Mouse (Mus musculus) myocyte (in vitro differentiated cells): ENCODE data around the gene Sh3pxd2a. TPM values are rescaled to one million over a fixed set of nuclear protein-coding genes. Genes with fewer than 3 reads are reported as not detected.
A peak's percentile ranks its signal among the peaks of the same experiment; 100 is the strongest.

Source experiments
- H3K27me3 ChIP-seq: one replicate; pipeline ENCODE4 v1.6.1; 2011; ENCODE audit not compliant: control insufficient read depth, insufficient read depth, insufficient read length
- H3K36me3 ChIP-seq: one replicate; pipeline ENCODE4 v1.6.1; 2011; ENCODE audit not compliant: control insufficient read depth, insufficient read depth
- H3K4me2 ChIP-seq: one replicate; pipeline ENCODE4 v1.6.1; 2011; ENCODE audit warnings: low read depth, control low read depth
- H3K4me3 ChIP-seq: one replicate; pipeline ENCODE4 v1.5.1; 2011; ENCODE audit warnings: mild to moderate bottlenecking, control low read depth, moderate library complexity
- H3K79me2 ChIP-seq: one replicate; pipeline ENCODE4 v1.6.1; 2011; ENCODE audit not compliant: control insufficient read depth, insufficient read depth
- H3ac ChIP-seq: one replicate; pipeline ENCODE4 v1.6.1; 2011; ENCODE audit not compliant: control insufficient read depth, insufficient read length
- CEBPB ChIP-seq: IDR thresholded peaks from 2 replicates; pipeline ENCODE4 v1.6.1; 2011; ENCODE audit warnings: mild to moderate bottlenecking, moderate library complexity; ENCODE audit not compliant: poor library complexity, insufficient read depth, severe bottlenecking
- E2F4 ChIP-seq: IDR thresholded peaks from one replicate; pipeline ENCODE4 v1.6.1; 2011; ENCODE audit warnings: mild to moderate bottlenecking, control low read depth, moderate library complexity; ENCODE audit not compliant: insufficient read depth
- MAX ChIP-seq: IDR thresholded peaks from one replicate; pipeline ENCODE4 v1.6.1; 2011; ENCODE audit warnings: low read depth, mild to moderate bottlenecking, control low read depth
- MYOD1 ChIP-seq, 3 experiments: IDR thresholded peaks; one replicate each; pipeline ENCODE4 v1.6.1; 2011; ENCODE audit warnings: control low read depth in 2 of 3, low read depth in 2 of 3, mild to moderate bottlenecking in 2 of 3, moderate library complexity in 1 of 3; ENCODE audit not compliant: insufficient read length in 2 of 3, control insufficient read depth in 1 of 3
- MYOG ChIP-seq, 3 experiments: IDR thresholded peaks; one replicate each; pipeline ENCODE4 v1.6.1; 2011; ENCODE audit warnings: control low read depth in 2 of 3, low read depth in 2 of 3, mild to moderate bottlenecking in 2 of 3; ENCODE audit not compliant: insufficient read length in 2 of 3, control insufficient read depth in 1 of 3, insufficient read depth in 1 of 3
- POLR2A ChIP-seq: IDR thresholded peaks from one replicate; pipeline ENCODE4 v1.6.1; 2011; ENCODE audit warnings: low read depth, mild to moderate bottlenecking, control low read depth, moderate library complexity; ENCODE audit not compliant: insufficient read length
- POLR2AphosphoS2 ChIP-seq: IDR thresholded peaks from one replicate; pipeline ENCODE4 v1.6.1; 2011; ENCODE audit warnings: low read depth, control low read depth; ENCODE audit not compliant: insufficient read length
- REST ChIP-seq: IDR thresholded peaks from one replicate; pipeline ENCODE4 v1.6.1; 2011; ENCODE audit warnings: mild to moderate bottlenecking, control low read depth, moderate library complexity; ENCODE audit not compliant: insufficient read depth, insufficient read length
- SRF ChIP-seq: IDR thresholded peaks from one replicate; pipeline ENCODE4 v1.6.1; 2011; ENCODE audit warnings: low read depth; ENCODE audit not compliant: control insufficient read depth, insufficient read length
- TCF12 ChIP-seq: IDR thresholded peaks from one replicate; pipeline ENCODE4 v1.6.1; 2011; ENCODE audit warnings: mild to moderate bottlenecking, control low read depth; ENCODE audit not compliant: poor library complexity, insufficient read depth, severe bottlenecking
- TCF3 ChIP-seq: IDR thresholded peaks from one replicate; pipeline ENCODE4 v1.6.1; 2011; ENCODE audit warnings: low read depth, control low read depth; ENCODE audit not compliant: insufficient read length
- USF1 ChIP-seq: IDR thresholded peaks from one replicate; pipeline ENCODE4 v1.6.1; 2011; ENCODE audit warnings: low read depth, mild to moderate bottlenecking, control low read depth, moderate library complexity
- polyA plus RNA-seq: library from polyadenylated mRNA; unstranded; fragments of >200 nt; fragmentation: generic; extraction: Trizol; gene quantifications from one replicate; pipeline ENCODE4 v1.2.1, GENCODE M21; 2012; ENCODE audit warnings: missing spikeins

Gene Sh3pxd2a
- polyA plus RNA-seq, 1 experiment, result 59.5 TPM

- Histone ChIP-seq H3K4me2 (peak overlapping the region; percentile 18), H3K27me3 (no peaks in the 10 kb centered on the region), H3K4me3 (no peak overlapping the region), H3K79me2 (peaks cover 65% of the 10 kb centered on the region), H3K36me3 (no peaks in the 10 kb centered on the region), H3ac (no peak overlapping the region)
- no peak for TF ChIP-seq REST
- no peak for TF ChIP-seq TCF3
- TF ChIP-seq MYOG (IDR thresholded peaks at IDR 0.05; ENCODE audit: control insufficient read depth in 1 of 3, insufficient read depth in 1 of 3, insufficient read length in 2 of 3, low read depth in 2 of 3), result peak in 1 of 3 experiments; percentile 67
- TF ChIP-seq MYOD1 (IDR thresholded peaks at IDR 0.05; ENCODE audit: control insufficient read depth in 1 of 3, insufficient read length in 2 of 3, low read depth in 2 of 3), result peak; percentile 60 to 89 (median 83)
- peak; percentile 33 for TF ChIP-seq TCF12
- no peak for TF ChIP-seq MAX
- peak; percentile 36 for TF ChIP-seq USF1
- peak; percentile 40 for TF ChIP-seq POLR2A
- peak; percentile 17 for TF ChIP-seq POLR2AphosphoS2
These were observed 15.5 kb downstream of the Sh3pxd2a start for GRCm38 (mm10) chr19:47448618-47449151.

GRCm38 (mm10) chr19:47446841-47447365, 17.3 kb downstream of the Sh3pxd2a start:
- Histone ChIP-seq H3K36me3 (no peaks in the 10 kb centered on the region), H3K27me3 (no peaks in the 10 kb centered on the region), H3K79me2 (peaks cover 64% of the 10 kb centered on the region), H3K4me3 (no peak overlapping the region), H3ac (no peak overlapping the region), H3K4me2 (no peak overlapping the region)
- TF ChIP-seq MYOD1 (IDR thresholded peaks at IDR 0.05; ENCODE audit: control insufficient read depth in 1 of 3, insufficient read length in 2 of 3, low read depth in 2 of 3) (no peak), TCF3 (no peak), MYOG (IDR thresholded peaks at IDR 0.05; ENCODE audit: control insufficient read depth in 1 of 3, insufficient read depth in 1 of 3, insufficient read length in 2 of 3, low read depth in 2 of 3) (no peak), MAX (no peak), TCF12 (no peak), E2F4 (no peak), POLR2A (no peak)

GRCm38 (mm10) chr19:47446130-47446529, 18.1 kb downstream of the Sh3pxd2a start:
- Histone ChIP-seq H3K4me3 (no peak overlapping the region), H3ac (no peak overlapping the region), H3K4me2 (no peak overlapping the region), H3K36me3 (no peaks in the 10 kb centered on the region), H3K79me2 (peaks cover 62% of the 10 kb centered on the region), H3K27me3 (no peaks in the 10 kb centered on the region)
- TF ChIP-seq MAX (no peak), MYOD1 (IDR thresholded peaks at IDR 0.05; ENCODE audit: control insufficient read depth in 1 of 3, insufficient read length in 2 of 3, low read depth in 2 of 3) (no peak), TCF3 (no peak), REST (no peak), USF1 (no peak), SRF (no peak), MYOG (IDR thresholded peaks at IDR 0.05; ENCODE audit: control insufficient read depth in 1 of 3, insufficient read depth in 1 of 3, insufficient read length in 2 of 3, low read depth in 2 of 3) (no peak), POLR2A (no peak), E2F4 (no peak), CEBPB (no peak), TCF12 (no peak), POLR2AphosphoS2 (no peak)

- Histone ChIP-seq H3K36me3 (no peaks in the 10 kb centered on the region), H3ac (no peak overlapping the region), H3K4me2 (no peak overlapping the region), H3K4me3 (no peak overlapping the region), H3K27me3 (no peaks in the 10 kb centered on the region), H3K79me2 (peaks cover 62% of the 10 kb centered on the region)
- TF ChIP-seq SRF (no peak), POLR2AphosphoS2 (no peak), MAX (no peak), TCF3 (no peak), CEBPB (no peak), REST (no peak), USF1 (no peak), E2F4 (no peak), POLR2A (no peak), MYOD1 (IDR thresholded peaks at IDR 0.05; ENCODE audit: control insufficient read depth in 1 of 3, insufficient read length in 2 of 3, low read depth in 2 of 3) (no peak), MYOG (IDR thresholded peaks at IDR 0.05; ENCODE audit: control insufficient read depth in 1 of 3, insufficient read depth in 1 of 3, insufficient read length in 2 of 3, low read depth in 2 of 3) (no peak), TCF12 (no peak)
These were observed 18.5 kb downstream of the Sh3pxd2a start for GRCm38 (mm10) chr19:47445726-47446125.

- no peak for TF ChIP-seq REST
- no peak for TF ChIP-seq POLR2A
- TF ChIP-seq MYOD1 (IDR thresholded peaks at IDR 0.05; ENCODE audit: control insufficient read depth in 1 of 3, insufficient read length in 2 of 3, low read depth in 2 of 3), result no peak
- no peak for TF ChIP-seq POLR2AphosphoS2
- TF ChIP-seq MYOG (IDR thresholded peaks at IDR 0.05; ENCODE audit: control insufficient read depth in 1 of 3, insufficient read depth in 1 of 3, insufficient read length in 2 of 3, low read depth in 2 of 3), result no peak
- TF ChIP-seq TCF12, result no peak
- no peak for TF ChIP-seq TCF3
- no peak for TF ChIP-seq USF1
- Histone ChIP-seq H3K4me3 (no peak overlapping the region), H3K36me3 (no peaks in the 10 kb centered on the region), H3ac (no peak overlapping the region), H3K4me2 (no peak overlapping the region), H3K27me3 (no peaks in the 10 kb centered on the region), H3K79me2 (peaks cover 62% of the 10 kb centered on the region)
These were observed 19.7 kb downstream of the Sh3pxd2a start for GRCm38 (mm10) chr19:47444488-47444887.
